In the genomic region with DNA sequence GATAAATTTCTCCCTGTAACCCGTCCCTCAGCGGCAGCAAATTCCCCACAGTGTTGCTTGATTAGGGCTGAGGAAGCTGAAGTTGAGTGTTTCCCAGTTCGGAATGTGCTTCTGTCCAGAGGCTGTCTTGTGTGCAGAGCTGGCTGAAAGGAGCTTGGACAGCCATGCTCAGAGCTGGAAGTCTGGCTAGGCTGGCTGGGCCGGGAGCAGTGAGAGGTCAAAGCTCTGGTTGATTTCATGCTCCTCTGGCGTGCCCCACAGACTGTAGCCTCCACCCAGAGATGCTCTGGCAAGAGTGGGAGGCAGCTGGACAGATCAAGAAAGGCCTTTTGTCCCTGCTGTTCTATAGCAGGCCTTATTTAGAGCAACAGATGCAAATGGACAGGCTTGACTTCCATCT, we compare ENCODE assay signal across 9 mouse cellular contexts.
DNase-seq lines count a peak whose midpoint lies in the region; ATAC-seq and TF ChIP-seq lines count a peak whose summit lies in the region.
"Had no signal": no experiment of that assay in that cellular context is flagged by ENCODE, and none has a peak within 500 bp of the region (broad histone marks: within the 10 kb centered on the region; RNA-seq: fewer than 3 reads in every experiment).

No protein-coding gene starts in this region.

- no peak overlapping the region for H3K4me3 ChIP-seq in forebrain, postnatal 0 days (ENCODE audit: low read depth, low read length)
- no peak overlapping the region for H3K4me3 ChIP-seq in lung, embryonic 16.5 days (ENCODE audit: low read length)
- H3K4me3 ChIP-seq in stomach, embryonic 15.5 days (replicated peaks) = no peak overlapping the region

- H3K27me3 ChIP-seq in forebrain, postnatal 0 days (ENCODE audit: insufficient read depth, low read length) = no peaks in the 10 kb centered on the region
- H3K27me3 ChIP-seq in lung, embryonic 16.5 days (ENCODE audit: control insufficient read depth, insufficient read depth, low read depth, low read length) = no peaks in the 10 kb centered on the region
- no peaks in the 10 kb centered on the region for H3K27me3 ChIP-seq in stomach, embryonic 15.5 days (replicated peaks)

- 46% methylated on average over 5 of the region's 5 CpGs for WGBS in forebrain, postnatal 0 days
- 26% methylated on average over 5 of the region's 5 CpGs for WGBS in lung, embryonic 16.5 days
- WGBS in stomach, embryonic 15.5 days = 48% methylated on average over 5 of the region's 5 CpGs

- H3K9ac ChIP-seq in forebrain, postnatal 0 days = no peak overlapping the region
- no peak overlapping the region for H3K9ac ChIP-seq in lung, embryonic 16.5 days (ENCODE audit: low read length)
- H3K9ac ChIP-seq in stomach, embryonic 15.5 days = no peak overlapping the region

- no peak overlapping the region for H3K27ac ChIP-seq in forebrain, postnatal 0 days (ENCODE audit: low read depth, low read length)
- no peak overlapping the region for H3K27ac ChIP-seq in lung, embryonic 16.5 days (ENCODE audit: low read length)
- H3K27ac ChIP-seq in stomach, embryonic 15.5 days = no peak overlapping the region; the same call in 1 of the 2 replicates
- H3K27ac ChIP-seq: macrophage had no signal

- no peaks in the 10 kb centered on the region; the same call in 1 of the 2 replicates for H3K9me3 ChIP-seq in forebrain, postnatal 0 days (ENCODE audit: low read length)
- H3K9me3 ChIP-seq in lung, embryonic 16.5 days (ENCODE audit: control insufficient read depth, low read length) = no peaks in the 10 kb centered on the region
- H3K9me3 ChIP-seq in stomach, embryonic 15.5 days = no peaks in the 10 kb centered on the region

- H3K4me1 ChIP-seq in forebrain, postnatal 0 days (ENCODE audit: insufficient read depth) = no peaks in the 10 kb centered on the region
- H3K4me1 ChIP-seq in lung, embryonic 16.5 days (replicated peaks; ENCODE audit: control insufficient read depth, insufficient read depth, low read length) = peaks cover 3% of the 10 kb centered on the region; the same call in 1 of the 2 replicates
- no peaks in the 10 kb centered on the region for H3K4me1 ChIP-seq in stomach, embryonic 15.5 days

- H3K4me2 ChIP-seq in forebrain, postnatal 0 days (ENCODE audit: low read depth) = no peak overlapping the region
- no peak overlapping the region for H3K4me2 ChIP-seq in lung, embryonic 16.5 days (ENCODE audit: low read depth, low read length)
- H3K4me2 ChIP-seq in stomach, embryonic 15.5 days = no peak overlapping the region

- no peaks in the 10 kb centered on the region for H3K36me3 ChIP-seq in forebrain, postnatal 0 days (ENCODE audit: insufficient read depth)
- no peaks in the 10 kb centered on the region for H3K36me3 ChIP-seq in lung, embryonic 16.5 days (ENCODE audit: control insufficient read depth, insufficient read depth, low read length)
- no peaks in the 10 kb centered on the region for H3K36me3 ChIP-seq in stomach, embryonic 15.5 days

- TF ChIP-seq CTCF in forebrain, postnatal 0 days (IDR thresholded peaks at IDR 0.05; ENCODE audit: low read depth) = no peak

- peak; percentile 17 for DNase-seq in adrenal gland, postnatal 10 days
- no peak for DNase-seq in adrenal gland, postnatal 25 days
- peak; percentile 12 for DNase-seq in 3134 (ENCODE audit: extremely low read depth, insufficient read length, low spot score)
- DNase-seq in forebrain, postnatal 0 days = no peak
- peak; percentile 55 for DNase-seq in heart, postnatal 4 days
- DNase-seq in testis, postnatal 10 days (ENCODE audit: low spot score) = no peak

- ATAC-seq in forebrain, postnatal 0 days = peak; percentile 66
- ATAC-seq in lung, embryonic 16.5 days (ENCODE audit: low read depth) = peak; percentile 67; the same call in 1 of the 2 replicates
- ATAC-seq in stomach, embryonic 15.5 days (ENCODE audit: insufficient read depth, low FRiP score, low read depth) = peak; percentile 39; the same call in 1 of the 2 replicates

Comparison
In these comparisons a context has a peak if more than half of its experiments do, and no peak if none do; other contexts are left out.
1. DNase-seq: peak in adrenal gland, postnatal 10 days (single experiment), 3134 (single experiment) and heart, postnatal 4 days (single experiment); none in adrenal gland, postnatal 25 days (single experiment), forebrain, postnatal 0 days (single experiment) and testis, postnatal 10 days (single experiment).
2. Peak in every context shown above with its lines, with median percentiles within 50 percentile points of each other: ATAC-seq.